Mouse (Mus musculus): ENCODE data around the gene Mepce.

- TF ChIP-seq GATA1 (IDR thresholded peaks at IDR 0.05; ENCODE audit: low read length): no peak
- TF ChIP-seq TAL1 (IDR thresholded peaks at IDR 0.05; ENCODE audit: low read length): no peak
These were observed 42.8 kb upstream of the Mepce start for GRCm38 (mm10) chr5:137830238-137830637.

All from erythroblast, embryonic 14.5 days (primary cell).